10 mouse cellular contexts compared by ENCODE assay signal in the genomic region with DNA sequence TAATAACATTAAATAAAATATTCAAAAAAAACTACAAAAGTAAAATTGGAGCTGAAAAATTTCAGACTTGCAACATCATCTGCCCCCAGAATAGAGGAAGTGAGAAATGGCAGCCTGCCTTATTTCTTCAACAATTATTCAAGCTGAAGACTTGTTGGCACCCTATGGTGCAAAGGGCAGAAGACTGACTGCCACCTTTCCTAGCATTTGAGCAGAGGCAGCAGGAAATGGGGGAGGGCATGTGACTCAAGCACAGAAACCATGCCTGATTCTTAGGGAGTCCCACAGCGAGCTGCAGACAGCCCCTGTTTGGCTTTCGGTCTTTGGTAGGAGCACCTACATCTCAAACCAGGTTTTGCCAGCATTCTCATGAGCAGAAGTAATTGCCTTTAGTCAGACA.
DNase-seq lines count a peak whose midpoint lies in the region; ATAC-seq and TF ChIP-seq lines count a peak whose summit lies in the region.
"Had no signal": no experiment of that assay in that cellular context is flagged by ENCODE, and none has a peak within 500 bp of the region (broad histone marks: within the 10 kb centered on the region; RNA-seq: fewer than 3 reads in every experiment).

No protein-coding gene starts in this region.

- no peaks in the 10 kb centered on the region for H3K27me3 ChIP-seq in liver, postnatal 0 days (ENCODE audit: insufficient read depth, low read length)
- no peaks in the 10 kb centered on the region for H3K27me3 ChIP-seq in liver, embryonic 12.5 days (replicated peaks)
- no peaks in the 10 kb centered on the region for H3K27me3 ChIP-seq in midbrain, postnatal 0 days (ENCODE audit: insufficient read depth, low read length)
- H3K27me3 ChIP-seq: embryonic facial prominence, embryonic 12.5 days; limb, embryonic 12.5 days had no signal

- no peaks in the 10 kb centered on the region for H3K9me3 ChIP-seq in liver, postnatal 0 days (ENCODE audit: low read length)
- no peaks in the 10 kb centered on the region for H3K9me3 ChIP-seq in liver, embryonic 12.5 days (replicated peaks)
- H3K9me3 ChIP-seq in midbrain, postnatal 0 days (ENCODE audit: low read length) = no peaks in the 10 kb centered on the region
- H3K9me3 ChIP-seq: embryonic facial prominence, embryonic 12.5 days; limb, embryonic 12.5 days had no signal

- H3K36me3 ChIP-seq in liver, postnatal 0 days (replicated peaks; ENCODE audit: insufficient read depth, low read length) = no peaks in the 10 kb centered on the region
- no peaks in the 10 kb centered on the region for H3K36me3 ChIP-seq in liver, embryonic 12.5 days
- H3K36me3 ChIP-seq in midbrain, postnatal 0 days (ENCODE audit: insufficient read depth, low read length) = no peaks in the 10 kb centered on the region
- H3K36me3 ChIP-seq: embryonic facial prominence, embryonic 12.5 days; limb, embryonic 12.5 days had no signal

- WGBS in liver, postnatal 0 days (ENCODE audit: insufficient replicate concordance) = 61% methylated on average over 2 of the region's 2 CpGs
- WGBS in liver, embryonic 12.5 days (ENCODE audit: insufficient replicate concordance) = 68% methylated on average over 2 of the region's 2 CpGs
- WGBS in midbrain, postnatal 0 days = 80% methylated on average over 2 of the region's 2 CpGs

- ATAC-seq in liver, postnatal 0 days = no peak
- no peak for ATAC-seq in liver, embryonic 12.5 days
- ATAC-seq in neutrophil, adult 5-6 weeks (ENCODE audit: extremely low read depth, insufficient number of reproducible peaks, low FRiP score, poor library complexity, severe bottlenecking) = peak; percentile 57; the same call in 1 of the 2 replicates
- ATAC-seq in midbrain, postnatal 0 days (ENCODE audit: low FRiP score) = no peak

- no peak overlapping the region for H3K4me3 ChIP-seq in liver, postnatal 0 days (ENCODE audit: low read depth, low read length)
- no peak overlapping the region for H3K4me3 ChIP-seq in liver, embryonic 12.5 days
- H3K4me3 ChIP-seq in midbrain, postnatal 0 days (ENCODE audit: low read depth, low read length) = no peak overlapping the region
- H3K4me3 ChIP-seq: embryonic facial prominence, embryonic 12.5 days; limb, embryonic 12.5 days had no signal

- peaks cover 3% of the 10 kb centered on the region; the same call in 1 of the 2 replicates for H3K4me1 ChIP-seq in liver, postnatal 0 days (ENCODE audit: insufficient read depth)
- H3K4me1 ChIP-seq in liver, embryonic 12.5 days = no peaks in the 10 kb centered on the region
- no peaks in the 10 kb centered on the region for H3K4me1 ChIP-seq in midbrain, postnatal 0 days (ENCODE audit: insufficient read depth, low read length)

- TF ChIP-seq CTCF in liver, postnatal 0 days (IDR thresholded peaks at IDR 0.05; ENCODE audit: low read depth) = no peak
- TF ChIP-seq CTCF in brain, embryonic 14.5 days (IDR thresholded peaks at IDR 0.05; ENCODE audit: borderline replicate concordance, extremely low read depth, insufficient read depth, insufficient read length) = no peak
- TF ChIP-seq CTCF in midbrain, postnatal 0 days (IDR thresholded peaks at IDR 0.05) = no peak

- peak; percentile 17 for DNase-seq in liver, postnatal 0 days
- peak; percentile 37 for DNase-seq in brain, embryonic 14.5 days (ENCODE audit: low read depth)
- peak; percentile 29 for DNase-seq in thymus, postnatal 4 days
- DNase-seq in retina, postnatal 1 day = no peak
- DNase-seq in midbrain, postnatal 0 days (ENCODE audit: low spot score) = no peak

- no peak overlapping the region for H3K9ac ChIP-seq in liver, postnatal 0 days (replicated peaks)
- no peak overlapping the region for H3K9ac ChIP-seq in liver, embryonic 12.5 days
- H3K9ac ChIP-seq in midbrain, postnatal 0 days (replicated peaks; ENCODE audit: low read length, poor library complexity, severe bottlenecking) = no peak overlapping the region
- H3K9ac ChIP-seq: embryonic facial prominence, embryonic 12.5 days; limb, embryonic 12.5 days had no signal

- no peak for TF ChIP-seq EP300 in liver, postnatal 0 days (IDR thresholded peaks at IDR 0.05; ENCODE audit: low read depth)

- H3K4me2 ChIP-seq in liver, postnatal 0 days (ENCODE audit: low read depth, low read length) = no peak overlapping the region
- H3K4me2 ChIP-seq in liver, embryonic 12.5 days = no peak overlapping the region
- H3K4me2 ChIP-seq in midbrain, postnatal 0 days (ENCODE audit: low read depth, low read length, poor library complexity, severe bottlenecking) = no peak overlapping the region
- H3K4me2 ChIP-seq: embryonic facial prominence, embryonic 12.5 days; limb, embryonic 12.5 days had no signal

- H3K27ac ChIP-seq in liver, postnatal 0 days (ENCODE audit: low read depth) = no peak overlapping the region
- no peak overlapping the region for H3K27ac ChIP-seq in liver, embryonic 12.5 days
- H3K27ac ChIP-seq in midbrain, postnatal 0 days (ENCODE audit: low read depth, low read length) = no peak overlapping the region
- H3K27ac ChIP-seq: embryonic facial prominence, embryonic 12.5 days; kidney, postnatal 0 days; limb, embryonic 12.5 days had no signal

- TF ChIP-seq POLR2A in brain, embryonic 14.5 days (IDR thresholded peaks at IDR 0.05; ENCODE audit: borderline replicate concordance, extremely low read depth, insufficient read depth, insufficient read length, poor library complexity, severe bottlenecking) = no peak

Comparison
In these comparisons a context has a peak if more than half of its experiments do, and no peak if none do; other contexts are left out.
1. DNase-seq: peak in liver, postnatal 0 days (single experiment), brain, embryonic 14.5 days (single experiment) and thymus, postnatal 4 days (single experiment); none in retina, postnatal 1 day (single experiment) and midbrain, postnatal 0 days (single experiment).